Mouse (Mus musculus): ENCODE measurements around the gene Gm14305. TPM values are rescaled to one million over a fixed set of nuclear protein-coding genes. Genes with fewer than 3 reads are reported as not detected.
A peak's percentile ranks its signal among the peaks of the same experiment; 100 is the strongest.
"Not testable (repeated sequence)": the region's sequence is repeated elsewhere in the genome, so short reads cannot be mapped to it uniquely, and the experiment has no call there.

Gene Gm14305
- total RNA-seq (2021) = 1 to 10 TPM; 7.6 to 8.4 TPM

GRCm38 (mm10) chr2:176708051-176708450 lies at the start of gene Gm14305:
Gm14305 (plus strand) TSS chr2:176708328.
- peak in 1 of 2 experiments; percentile 34 for DNase-seq
- intact Hi-C loops (cut with DNase I) = not testable (repeated sequence)

DNA sequence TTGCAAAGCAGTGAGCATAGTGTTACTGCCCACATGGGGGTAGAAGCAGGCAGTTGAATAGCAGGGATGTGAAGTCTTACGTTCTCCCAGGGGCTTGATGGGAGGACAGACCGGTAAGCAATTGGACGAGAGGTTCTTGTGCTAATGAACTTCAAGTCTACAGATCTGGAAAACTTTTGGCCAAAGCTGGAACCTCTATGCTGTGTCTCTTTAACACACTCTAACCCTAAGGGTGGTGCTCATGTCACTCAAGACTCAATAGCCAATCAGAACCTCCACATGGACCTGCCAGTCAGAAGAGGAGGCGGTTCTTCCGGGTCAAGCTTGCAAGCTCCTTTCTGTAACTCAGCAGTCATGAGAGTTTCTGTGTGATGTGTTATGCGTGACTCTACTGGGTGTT lies 37.9 kb upstream of the Gm14305 start, which contains the start of gene Zfp973:
Gene Zfp973, plus strand, starts transcription at position 301 of the 400 bp plus-strand sequence.
- DNase-seq; intact Hi-C loops (cut with DNase I): not testable (repeated sequence)

Other genes with a start within 250 kb of the Gm14305 start
- under 1 TPM in 1 of 2 experiments, not detected in 1; 0.57 TPM for gene Gm14434, start 221.5 kb upstream of the Gm14305 start, total RNA-seq (2021)
- gene Zfp967, start 187.3 kb upstream of the Gm14305 start, total RNA-seq (2021) = not detected
- gene Gm14308, start 72.0 kb upstream of the Gm14305 start, total RNA-seq (2021) = 1 to 10 TPM in 1 of 2 experiments, under 1 TPM in 1; 0.42 to 2.0 TPM
- 10 to 100 TPM; 12.6 to 12.9 TPM for gene Zfp973, start 37.8 kb upstream of the Gm14305 start, total RNA-seq (2021)
- 1 to 10 TPM; 5.0 to 7.3 TPM for gene Gm14295, start 90.3 kb downstream of the Gm14305 start, total RNA-seq (2021)
- not detected for gene Gm14408, start 122.8 kb downstream of the Gm14305 start, total RNA-seq (2021)
- 1 to 10 TPM; 2.7 to 3.5 TPM for gene Gm14296, start 219.5 kb downstream of the Gm14305 start, total RNA-seq (2021)

Measured in heart, postnatal 36 days (tissue).